Mouse (Mus musculus) midbrain, embryonic 15.5 days (tissue): ENCODE data around the gene Uvrag. TPM values are rescaled to one million over a fixed set of nuclear protein-coding genes. Genes with fewer than 3 reads are reported as not detected.

Source experiments
- ATAC-seq: fragments of 200-750 bp; cut with Nextera tagmentation; replicated peaks from 2 replicates; pipeline ENCODE4 v1.8.0; 2017; ENCODE audit warnings: moderate TSS enrichment
- H3K27ac ChIP-seq: fragments of 300-500 bp; sonication (generic); 2 replicates; pipeline ENCODE4 v1.5.1; 2015; ENCODE audit warnings: mild to moderate bottlenecking, inconsistent platforms
- H3K27me3 ChIP-seq: fragments of 300-500 bp; sonication (generic); replicated peaks from 2 replicates; pipeline ENCODE4 v1.6.1; 2015; ENCODE audit warnings: inconsistent platforms
- H3K36me3 ChIP-seq: fragments of 300-500 bp; sonication (generic); replicated peaks from 2 replicates; pipeline ENCODE4 v1.6.1; 2015; ENCODE audit warnings: inconsistent platforms
- H3K4me1 ChIP-seq: fragments of 300-500 bp; sonication (generic); 2 replicates; pipeline ENCODE4 v1.6.1; 2015; ENCODE audit warnings: inconsistent platforms
- H3K4me2 ChIP-seq: fragments of 300-500 bp; sonication (generic); 2 replicates; pipeline ENCODE4 v1.6.1; 2015; ENCODE audit warnings: inconsistent platforms, mild to moderate bottlenecking, moderate library complexity
- H3K4me3 ChIP-seq: fragments of 300-500 bp; sonication (generic); 2 replicates; pipeline ENCODE4 v1.5.1; 2015; ENCODE audit warnings: mild to moderate bottlenecking, inconsistent platforms
- H3K9ac ChIP-seq: fragments of 300-500 bp; sonication (generic); 2 replicates; pipeline ENCODE4 v1.6.1; 2015; ENCODE audit warnings: mild to moderate bottlenecking, inconsistent platforms
- H3K9me3 ChIP-seq: fragments of 300-500 bp; sonication (generic); 2 replicates; pipeline ENCODE4 v1.6.1; 2016; ENCODE audit warnings: inconsistent platforms
- WGBS: fragments of 180-500 bp; shearing (Covaris S2); methylation state at CpG from one replicate; pipeline ENCODE4 v1.1.7; 2015; ENCODE audit warnings: mixed read lengths; 5-methylcytosine and 5-hydroxymethylcytosine counted together
- polyA plus RNA-seq: library from polyadenylated mRNA; unstranded; fragments of >200 nt; fragmentation: Nextera tagmentation; extraction: Ambion mirVana; gene quantifications from 2 replicates; pipeline ENCODE4 v1.2.1, GENCODE M21; 2015

The Uvrag gene
- polyA plus RNA-seq, 1 experiment from 2014 or later = 16.8 TPM

GRCm38 (mm10) chr7:98870791-98871190 lies 270.1 kb downstream of the Uvrag start:
- no peak overlapping the region for H3K4me3 ChIP-seq
- H3K4me2 ChIP-seq = no peak overlapping the region
- peaks cover 22% of the 10 kb centered on the region for H3K4me1 ChIP-seq
- 27% methylated on average over 12 of the region's 12 CpGs for WGBS
- H3K27ac ChIP-seq = no peak overlapping the region
- H3K9me3 ChIP-seq = no peaks in the 10 kb centered on the region
- no peak overlapping the region for H3K9ac ChIP-seq
- no peaks in the 10 kb centered on the region for H3K36me3 ChIP-seq
- no peak for ATAC-seq
- H3K27me3 ChIP-seq = no peaks in the 10 kb centered on the region

DNA sequence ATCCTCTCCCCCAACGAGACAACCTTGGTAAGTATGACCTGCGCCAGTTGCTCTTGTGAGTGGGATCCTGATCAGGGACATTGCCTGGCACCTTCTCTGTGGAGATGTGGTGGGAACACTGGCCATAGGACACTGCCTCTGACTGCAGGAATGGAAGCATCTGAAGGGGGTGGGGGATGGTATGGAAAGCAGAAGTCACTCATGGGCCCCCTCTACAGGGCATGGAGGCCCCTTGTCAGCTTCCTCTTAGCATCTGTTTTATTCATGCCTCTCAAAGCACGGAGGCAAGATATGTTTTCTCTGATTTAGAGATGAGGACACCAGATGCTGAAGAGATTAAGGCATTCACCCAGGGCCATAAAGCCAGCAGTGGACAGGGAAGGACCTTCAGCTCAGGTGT lies 271.9 kb downstream of the Uvrag start:
- no peaks in the 10 kb centered on the region for H3K27me3 ChIP-seq
- 54% methylated on average over 3 of the region's 3 CpGs for WGBS
- H3K4me2 ChIP-seq = no peak overlapping the region
- H3K4me1 ChIP-seq = peaks cover 15% of the 10 kb centered on the region; the same call in 1 of the 2 replicates
- ATAC-seq = no peak
- no peaks in the 10 kb centered on the region for H3K9me3 ChIP-seq
- no peak overlapping the region for H3K9ac ChIP-seq
- no peak overlapping the region for H3K4me3 ChIP-seq
- no peaks in the 10 kb centered on the region for H3K36me3 ChIP-seq
- no peak overlapping the region for H3K27ac ChIP-seq

DNA sequence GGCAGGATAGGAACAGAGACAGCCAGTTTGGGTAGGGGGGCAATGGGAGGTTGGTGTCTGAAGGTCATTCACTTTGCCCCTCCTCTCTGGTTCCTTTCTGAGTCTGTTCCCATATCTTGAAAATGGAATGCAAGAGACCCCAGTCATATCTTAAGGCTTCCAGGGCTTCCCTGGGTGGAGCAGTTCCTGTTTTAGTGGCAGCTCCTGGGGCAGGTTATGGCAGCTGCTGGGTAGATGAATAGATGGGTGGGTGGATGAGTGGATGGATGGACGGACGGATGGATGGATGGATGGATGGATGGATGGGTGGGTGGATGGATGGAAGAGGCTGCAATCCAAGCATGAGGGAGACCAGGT lies 273.2 kb downstream of the Uvrag start:
- Histone ChIP-seq H3K9ac (no peak overlapping the region), H3K27me3 (no peaks in the 10 kb centered on the region), H3K4me2 (no peak overlapping the region), H3K4me3 (no peak overlapping the region), H3K36me3 (no peaks in the 10 kb centered on the region), H3K4me1 (peaks cover 15% of the 10 kb centered on the region; the same call in 1 of the 2 replicates), H3K9me3 (no peaks in the 10 kb centered on the region), H3K27ac (no peak overlapping the region)
- no peak for ATAC-seq
- WGBS = 100% methylated on average over 2 of the region's 2 CpGs

DNA sequence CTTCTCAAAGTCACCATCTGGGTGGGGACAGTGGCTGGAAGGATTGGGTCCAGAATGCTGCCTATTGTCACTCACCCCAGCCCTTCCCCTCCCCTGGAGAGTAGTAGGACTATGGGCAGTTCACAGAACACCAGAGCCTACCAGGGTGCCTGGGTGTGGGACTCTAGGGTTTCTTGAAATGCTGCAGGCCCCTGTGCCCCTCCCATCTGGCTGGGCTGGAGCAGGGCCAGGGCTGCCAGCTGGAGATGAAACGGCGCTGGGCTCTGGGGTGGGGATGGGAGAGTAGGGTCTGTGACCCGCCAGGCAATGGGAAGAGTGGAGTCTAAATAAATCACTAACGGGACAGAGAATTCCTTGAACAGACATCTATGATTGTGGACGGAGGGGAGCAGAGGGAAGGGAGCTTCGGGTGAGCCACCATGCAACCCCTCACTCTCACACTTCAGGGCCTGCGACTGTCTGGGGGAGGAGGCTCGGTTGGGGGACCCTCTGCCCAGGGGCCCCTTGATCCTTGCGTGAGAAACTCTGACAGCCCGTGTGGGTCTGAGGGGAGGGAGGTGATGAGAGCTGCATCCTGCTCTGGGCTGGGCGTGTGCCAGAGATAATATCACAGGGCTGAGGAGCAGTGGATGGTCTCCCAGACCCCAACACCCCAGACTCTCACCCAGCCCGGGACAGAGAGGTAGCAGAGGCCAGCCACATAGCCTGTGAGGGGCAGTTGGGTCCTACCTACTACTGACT lies 273.7 kb downstream of the Uvrag start:
- Histone ChIP-seq H3K4me3 (no peak overlapping the region), H3K36me3 (no peaks in the 10 kb centered on the region), H3K4me2 (no peak overlapping the region), H3K9me3 (no peaks in the 10 kb centered on the region), H3K27ac (no peak overlapping the region), H3K9ac (no peak overlapping the region), H3K4me1 (peaks cover 15% of the 10 kb centered on the region; the same call in 1 of the 2 replicates), H3K27me3 (no peaks in the 10 kb centered on the region)
- ATAC-seq = no peak
- WGBS = 35% methylated on average over 12 of the region's 12 CpGs

GRCm38 (mm10) chr7:98863969-98864718 lies 276.8 kb downstream of the Uvrag start:
- Histone ChIP-seq H3K4me3 (no peak overlapping the region), H3K4me1 (peaks cover 10% of the 10 kb centered on the region; the same call in 1 of the 2 replicates), H3K9ac (no peak overlapping the region), H3K9me3 (no peaks in the 10 kb centered on the region), H3K27ac (no peak overlapping the region), H3K36me3 (no peaks in the 10 kb centered on the region), H3K27me3 (no peaks in the 10 kb centered on the region), H3K4me2 (no peak overlapping the region)
- ATAC-seq = no peak
- WGBS = 45% methylated on average over 9 of the region's 9 CpGs

DNA sequence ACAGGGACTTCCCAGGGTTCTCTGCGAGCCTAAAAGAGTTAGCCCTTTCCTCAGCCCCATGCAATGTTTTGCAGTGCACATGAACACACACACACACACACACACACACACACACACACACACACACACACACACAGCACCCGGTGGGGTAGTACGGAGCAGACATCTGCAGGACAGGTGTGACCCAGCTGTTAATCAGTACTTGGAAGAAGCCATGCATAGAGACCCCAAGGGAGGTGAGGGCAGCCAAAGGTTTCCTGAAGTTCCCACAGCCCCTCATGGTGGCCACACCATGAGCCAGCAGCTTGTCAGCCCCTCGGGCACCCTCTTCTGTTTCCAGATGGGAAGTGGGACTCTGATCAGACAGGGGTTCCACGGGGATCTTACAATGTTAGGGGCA lies 277.9 kb downstream of the Uvrag start:
- no peak overlapping the region for H3K4me3 ChIP-seq
- H3K27ac ChIP-seq = no peak overlapping the region
- H3K4me1 ChIP-seq = peaks cover 10% of the 10 kb centered on the region; the same call in 1 of the 2 replicates

DNA sequence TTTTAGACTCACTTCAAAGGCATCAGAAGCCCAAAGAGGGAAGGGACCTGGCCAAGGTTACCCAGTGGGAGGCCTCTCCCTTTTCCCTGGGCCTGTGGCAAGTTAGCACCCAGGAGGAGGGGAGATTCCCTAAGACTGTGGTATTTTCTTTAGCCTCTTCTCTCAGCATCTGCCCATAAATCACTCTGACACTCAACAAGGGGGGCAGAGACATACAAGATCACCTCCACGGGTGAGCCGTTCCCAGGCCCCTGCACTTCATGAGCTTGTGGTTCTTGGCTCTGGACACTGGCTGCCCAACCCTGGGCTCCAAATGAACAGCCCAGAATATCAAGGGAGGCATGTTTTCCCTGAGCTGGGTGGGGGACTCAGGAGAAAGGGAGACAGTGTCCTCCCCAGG lies 279.9 kb downstream of the Uvrag start:
- 79% methylated on average over 2 of the region's 2 CpGs for WGBS
- no peak overlapping the region for H3K9ac ChIP-seq
- no peaks in the 10 kb centered on the region for H3K36me3 ChIP-seq
- no peak overlapping the region for H3K4me3 ChIP-seq
- ATAC-seq = no peak
- no peak overlapping the region for H3K4me2 ChIP-seq
- H3K27ac ChIP-seq = no peak overlapping the region
- no peaks in the 10 kb centered on the region for H3K27me3 ChIP-seq
- H3K4me1 ChIP-seq = no peaks in the 10 kb centered on the region; the same call in 1 of the 2 replicates
- H3K9me3 ChIP-seq = no peaks in the 10 kb centered on the region

More for the DNA sequence above, 277.9 kb downstream of the Uvrag start:
- ATAC-seq = no peak
- Histone ChIP-seq H3K27me3 (no peaks in the 10 kb centered on the region), H3K9ac (no peak overlapping the region), H3K4me2 (no peak overlapping the region), H3K9me3 (no peaks in the 10 kb centered on the region), H3K36me3 (no peaks in the 10 kb centered on the region)
- WGBS = 82% methylated on average over 5 of the region's 5 CpGs

- no peak overlapping the region for H3K27ac ChIP-seq
- no peak overlapping the region for H3K4me3 ChIP-seq
- H3K9ac ChIP-seq = no peak overlapping the region
- H3K27me3 ChIP-seq = no peaks in the 10 kb centered on the region
- no peak for ATAC-seq
- no peaks in the 10 kb centered on the region for H3K36me3 ChIP-seq
- H3K4me1 ChIP-seq = no peaks in the 10 kb centered on the region
- 68% methylated on average over 3 of the region's 3 CpGs for WGBS
- H3K9me3 ChIP-seq = no peaks in the 10 kb centered on the region
- H3K4me2 ChIP-seq = no peak overlapping the region
Observed at GRCm38 (mm10) chr7:98857094-98857493, 283.8 kb downstream of the Uvrag start.

DNA sequence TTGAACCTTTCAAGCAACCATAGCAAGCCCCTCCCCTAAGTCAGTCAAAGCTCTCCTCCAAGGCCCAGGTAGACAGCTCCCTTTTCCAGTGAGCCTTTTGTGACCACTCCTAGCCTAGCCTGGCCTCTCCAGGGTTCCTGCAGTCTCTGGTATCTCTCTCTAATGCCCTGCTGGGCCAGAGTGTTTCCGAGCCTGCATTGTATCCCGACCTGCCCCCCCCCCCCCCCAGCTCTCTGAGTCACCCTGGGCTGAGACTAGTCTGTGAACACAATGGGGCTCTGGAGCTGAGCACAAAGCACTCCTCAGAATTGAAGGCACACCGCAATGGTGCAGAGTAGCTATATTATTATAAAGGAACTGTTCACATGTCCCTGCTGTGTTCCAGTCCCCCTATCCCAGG lies 284.8 kb downstream of the Uvrag start:
- Histone ChIP-seq H3K4me2 (no peak overlapping the region), H3K9ac (no peak overlapping the region), H3K9me3 (no peaks in the 10 kb centered on the region), H3K4me3 (no peak overlapping the region), H3K27ac (no peak overlapping the region), H3K36me3 (no peaks in the 10 kb centered on the region), H3K4me1 (no peaks in the 10 kb centered on the region), H3K27me3 (no peaks in the 10 kb centered on the region)
- ATAC-seq = no peak
- 13% methylated on average over 3 of the region's 3 CpGs for WGBS

- Histone ChIP-seq H3K9me3 (no peaks in the 10 kb centered on the region), H3K4me2 (no peak overlapping the region), H3K36me3 (no peaks in the 10 kb centered on the region), H3K4me3 (no peak overlapping the region), H3K27ac (no peak overlapping the region), H3K27me3 (no peaks in the 10 kb centered on the region), H3K4me1 (no peaks in the 10 kb centered on the region), H3K9ac (no peak overlapping the region)
- 68% methylated on average over 2 of the region's 2 CpGs for WGBS
- no peak for ATAC-seq
Observed at GRCm38 (mm10) chr7:98855388-98855787, 285.6 kb downstream of the Uvrag start.

- Histone ChIP-seq H3K27ac (no peak overlapping the region), H3K4me1 (no peaks in the 10 kb centered on the region), H3K4me3 (no peak overlapping the region), H3K9ac (no peak overlapping the region), H3K4me2 (no peak overlapping the region), H3K36me3 (no peaks in the 10 kb centered on the region), H3K9me3 (no peaks in the 10 kb centered on the region), H3K27me3 (no peaks in the 10 kb centered on the region)
- 94% methylated on average over 6 of the region's 6 CpGs for WGBS
- ATAC-seq = no peak
Observed at GRCm38 (mm10) chr7:98853806-98854205, 287.1 kb downstream of the Uvrag start.

DNA sequence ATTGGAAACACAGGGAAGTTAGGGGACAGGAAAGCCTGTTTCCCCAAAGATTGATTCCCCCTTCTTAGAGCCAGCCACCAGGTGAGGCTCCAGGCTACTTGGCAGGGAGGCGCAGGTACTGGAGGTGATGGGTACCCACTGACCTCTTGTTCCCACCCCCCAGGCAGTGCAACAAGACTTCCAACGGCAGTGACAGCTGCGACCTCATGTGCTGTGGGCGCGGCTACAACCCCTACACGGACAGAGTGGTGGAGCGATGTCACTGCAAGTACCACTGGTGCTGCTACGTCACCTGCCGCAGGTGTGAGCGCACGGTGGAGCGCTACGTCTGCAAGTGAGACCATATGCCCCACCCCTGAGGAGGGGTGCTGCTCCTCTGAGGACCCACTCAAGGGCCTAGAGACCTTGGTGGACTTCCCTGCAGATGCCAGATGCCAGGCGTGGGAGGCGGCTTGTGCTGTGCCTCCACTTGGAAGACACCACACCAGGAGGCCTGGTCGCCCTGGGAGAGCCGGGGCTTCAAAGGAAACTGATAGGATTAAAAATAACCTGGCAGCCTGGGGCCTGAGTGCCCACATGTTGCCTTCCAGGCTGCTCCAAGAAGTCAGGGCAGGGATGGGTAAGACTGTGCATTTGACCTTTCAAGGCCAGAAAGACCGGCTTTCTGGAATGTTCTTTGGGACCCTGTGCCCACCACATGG lies 287.8 kb downstream of the Uvrag start:
- Histone ChIP-seq H3K4me3 (no peak overlapping the region), H3K27me3 (no peaks in the 10 kb centered on the region), H3K27ac (no peak overlapping the region), H3K36me3 (no peaks in the 10 kb centered on the region), H3K9me3 (no peaks in the 10 kb centered on the region), H3K4me1 (no peaks in the 10 kb centered on the region), H3K9ac (no peak overlapping the region), H3K4me2 (no peak overlapping the region)
- ATAC-seq = no peak
- 84% methylated on average over 18 of the region's 18 CpGs for WGBS
